Mouse (Mus musculus) liver, adult 2 months (tissue): ENCODE measurements around the gene 1700113H08Rik. TPM values are rescaled to one million over a fixed set of nuclear protein-coding genes. Genes with fewer than 3 reads are reported as not detected.

Experiments used
- DNase-seq: peaks from one replicate; pipeline ENCODE4 v3.0.0-alpha.2; 2011; ENCODE audit warnings: low read depth, low spot score; ENCODE audit errors: extremely low read depth
- H3K27ac ChIP-seq: fragments of 200-500 bp; replicated peaks from 2 replicates; pipeline ENCODE4 v1.5.1; 2012; ENCODE audit warnings: low read depth, mild to moderate bottlenecking, control low read depth, inconsistent platforms, low read length; ENCODE audit not compliant: insufficient read depth
- H3K27me3 ChIP-seq: fragments of 200-500 bp; 2 replicates; pipeline ENCODE4 v1.6.1; 2012; ENCODE audit warnings: mild to moderate bottlenecking, moderate library complexity, low read length, inconsistent platforms; ENCODE audit not compliant: control insufficient read depth, insufficient read depth
- H3K36me3 ChIP-seq: fragments of 200-500 bp; 2 replicates; pipeline ENCODE4 v1.6.1; 2012; ENCODE audit warnings: low read length, inconsistent platforms; ENCODE audit not compliant: control insufficient read depth, insufficient read depth
- H3K4me1 ChIP-seq: fragments of 200-500 bp; 2 replicates; pipeline ENCODE4 v1.6.1; 2011; ENCODE audit warnings: low read length; ENCODE audit not compliant: control insufficient read depth, insufficient read depth
- H3K4me3 ChIP-seq: fragments of 200-500 bp; 2 replicates; pipeline ENCODE4 v1.5.1; 2011; ENCODE audit warnings: low read depth, mild to moderate bottlenecking, control low read depth, low read length, moderate library complexity; ENCODE audit not compliant: insufficient read depth
- H3K79me2 ChIP-seq: fragments of 200-500 bp; 2 replicates; pipeline ENCODE4 v1.6.1; 2012; ENCODE audit warnings: inconsistent platforms, mild to moderate bottlenecking, low read length, moderate library complexity; ENCODE audit not compliant: control insufficient read depth, insufficient read depth
- H3K9ac ChIP-seq: fragments of 200-500 bp; 2 replicates; pipeline ENCODE4 v1.6.1; 2012; ENCODE audit warnings: low read depth, mild to moderate bottlenecking, control low read depth, inconsistent platforms, low read length
- CTCF ChIP-seq: fragments of 200-500 bp; IDR thresholded peaks from 2 replicates; pipeline ENCODE4 v1.5.1; 2011; ENCODE audit warnings: low read depth, low read length, control low read depth
- POLR2A ChIP-seq: fragments of 200-500 bp; IDR thresholded peaks from 2 replicates; pipeline ENCODE4 v1.6.1; 2011; ENCODE audit warnings: low read length, control low read depth; ENCODE audit not compliant: insufficient read depth; ENCODE audit errors: extremely low read depth
- WGBS: fragments of 180-500 bp; shearing (Covaris S2); methylation state at CpG from one replicate; pipeline ENCODE4 v1.1.7; 2018; 5-methylcytosine and 5-hydroxymethylcytosine counted together
- polyA plus RNA-seq: library from polyadenylated mRNA; depleted of rRNA; stranded (reverse); fragments of >200 nt; gene quantifications from 2 replicates; pipeline ENCODE4 v1.2.3, GENCODE M21; 2012
- total RNA-seq: library from RNA; depleted of rRNA; stranded (reverse); fragments of >200 nt; gene quantifications from 2 replicates; pipeline ENCODE4 v1.2.3, GENCODE M21; 2014

The 1700113H08Rik gene
- total and polyA plus RNA-seq, 2 experiments, result not detected

GRCm38 (mm10) chr10:87101265-87101950, 43.6 kb downstream of the 1700113H08Rik start:
- TF ChIP-seq CTCF (no peak), POLR2A (no peak)
- DNase-seq, result no peak

GRCm38 (mm10) chr10:87101951-87102320, 44.1 kb downstream of the 1700113H08Rik start:
- H3K9ac ChIP-seq, result no peak overlapping the region
- TF ChIP-seq CTCF (no peak), POLR2A (no peak)
- WGBS, result 70% methylated on average over 3 of the region's 3 CpGs
- DNase-seq, result no peak
- H3K79me2 ChIP-seq, result no peaks in the 10 kb centered on the region
- H3K27ac ChIP-seq, result no peak overlapping the region
- no peaks in the 10 kb centered on the region for H3K36me3 ChIP-seq
- H3K4me1 ChIP-seq, result no peaks in the 10 kb centered on the region
- no peak overlapping the region for H3K4me3 ChIP-seq
- H3K27me3 ChIP-seq, result no peaks in the 10 kb centered on the region

More at GRCm38 (mm10) chr10:87101265-87101950, 43.6 kb downstream of the 1700113H08Rik start:
- Histone ChIP-seq H3K4me1 (no peaks in the 10 kb centered on the region), H3K36me3 (no peaks in the 10 kb centered on the region), H3K27ac (no peak overlapping the region), H3K27me3 (no peaks in the 10 kb centered on the region), H3K4me3 (no peak overlapping the region), H3K9ac (no peak overlapping the region), H3K79me2 (no peaks in the 10 kb centered on the region)
- WGBS, result 86% methylated on average over 9 of the region's 9 CpGs

GRCm38 (mm10) chr10:87102455-87102854, 44.6 kb downstream of the 1700113H08Rik start:
- H3K27ac ChIP-seq, result no peak overlapping the region
- no peak for DNase-seq
- 87% methylated on average over 13 of the region's 13 CpGs for WGBS

GRCm38 (mm10) chr10:87103286-87103685, 45.4 kb downstream of the 1700113H08Rik start:
- DNase-seq, result no peak
- Histone ChIP-seq H3K79me2 (no peaks in the 10 kb centered on the region), H3K4me3 (no peak overlapping the region), H3K4me1 (no peaks in the 10 kb centered on the region), H3K27me3 (no peaks in the 10 kb centered on the region), H3K9ac (no peak overlapping the region), H3K36me3 (no peaks in the 10 kb centered on the region), H3K27ac (no peak overlapping the region)
- WGBS, result 82% methylated on average over 8 of the region's 8 CpGs
- TF ChIP-seq POLR2A, result no peak
- TF ChIP-seq CTCF, result no peak

More at GRCm38 (mm10) chr10:87102455-87102854, 44.6 kb downstream of the 1700113H08Rik start:
- H3K4me1 ChIP-seq, result no peaks in the 10 kb centered on the region
- H3K4me3 ChIP-seq, result no peak overlapping the region
- no peaks in the 10 kb centered on the region for H3K36me3 ChIP-seq
- H3K27me3 ChIP-seq, result no peaks in the 10 kb centered on the region
- H3K9ac ChIP-seq, result no peak overlapping the region
- no peaks in the 10 kb centered on the region for H3K79me2 ChIP-seq
- no peak for TF ChIP-seq POLR2A
- no peak for TF ChIP-seq CTCF

- 83% methylated on average over 9 of the region's 9 CpGs for whole genome bisulfite sequencing
- Histone ChIP-seq H3K4me3 (no peak overlapping the region), H3K79me2 (no peaks in the 10 kb centered on the region), H3K27ac (no peak overlapping the region), H3K9ac (no peak overlapping the region), H3K27me3 (no peaks in the 10 kb centered on the region), H3K36me3 (no peaks in the 10 kb centered on the region), H3K4me1 (no peaks in the 10 kb centered on the region)
- DNase-seq, result no peak
- TF ChIP-seq POLR2A (no peak), CTCF (no peak)
Measured at GRCm38 (mm10) chr10:87107565-87108297, 49.9 kb downstream of the 1700113H08Rik start.

GRCm38 (mm10) chr10:87108333-87108732, 50.5 kb downstream of the 1700113H08Rik start:
- no peak overlapping the region for H3K4me3 ChIP-seq
- no peak for TF ChIP-seq CTCF
- TF ChIP-seq POLR2A, result no peak
- no peaks in the 10 kb centered on the region for H3K79me2 ChIP-seq

More at GRCm38 (mm10) chr10:87108333-87108732, 50.5 kb downstream of the 1700113H08Rik start:
- WGBS, result 91% methylated on average over 6 of the region's 6 CpGs
- no peak for DNase-seq
- no peak overlapping the region for H3K9ac ChIP-seq
- no peaks in the 10 kb centered on the region for H3K27me3 ChIP-seq
- H3K36me3 ChIP-seq, result no peaks in the 10 kb centered on the region
- H3K4me1 ChIP-seq, result no peaks in the 10 kb centered on the region
- no peak overlapping the region for H3K27ac ChIP-seq
